Mouse (Mus musculus) inflammation-experienced regulatory T-cells, adult 6 months (primary cell): Measurements from ENCODE around the gene Hypk. TPM values are rescaled to one million over a fixed set of nuclear protein-coding genes. Genes with fewer than 3 reads are reported as not detected.

Source experiments
- ATAC-seq: one replicate; pipeline ENCODE4 v1.8.0; 2017
- polyA plus RNA-seq, 3 experiments: library from polyadenylated mRNA; unstranded; fragments of 100-300 nt; shearing (Covaris generic); gene quantifications; one replicate each; pipeline ENCODE4 v1.2.1; 2017

Hypk gene
- polyA plus RNA-seq, 3 experiments from 2014 or later: 130 to 261 (median 152) TPM

DNA sequence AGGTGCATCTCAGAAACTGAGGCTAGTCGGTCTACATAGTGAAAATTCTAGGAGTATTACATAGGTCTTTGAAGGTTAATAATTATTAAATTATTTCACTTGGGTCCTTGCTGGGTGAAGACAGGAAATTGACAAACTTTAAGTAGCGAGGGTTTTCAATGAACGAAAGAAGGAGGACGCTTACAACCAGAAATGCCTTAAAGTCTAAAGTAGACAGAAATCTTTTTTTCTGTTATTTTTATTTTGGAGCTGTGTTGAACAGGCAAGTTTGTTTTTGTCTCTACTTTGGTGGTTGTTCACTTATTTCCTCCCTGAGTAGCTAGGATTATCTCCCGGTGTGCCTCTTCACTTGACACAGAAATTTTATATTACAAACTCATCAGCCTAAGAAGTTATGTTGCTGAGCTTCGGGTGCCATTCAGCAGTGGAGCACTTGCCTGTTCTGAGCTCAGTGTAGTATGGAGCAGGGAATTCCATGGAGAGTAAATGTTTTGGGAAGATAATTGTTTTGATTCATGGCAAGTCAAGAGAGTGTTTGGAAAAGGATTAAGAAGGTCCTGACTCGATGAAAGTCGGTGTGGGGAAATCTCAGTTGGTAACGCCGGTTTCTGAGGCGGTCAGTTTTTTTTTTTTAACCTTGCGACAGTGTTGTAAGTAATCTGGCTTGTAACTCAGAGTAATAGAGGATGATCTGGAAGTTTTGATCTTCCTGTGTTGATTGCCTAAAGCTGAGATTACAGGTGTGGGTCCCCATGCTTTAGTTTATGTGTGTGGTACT, 54.3 kb downstream of the Hypk start:
- ATAC-seq: no peak

DNA sequence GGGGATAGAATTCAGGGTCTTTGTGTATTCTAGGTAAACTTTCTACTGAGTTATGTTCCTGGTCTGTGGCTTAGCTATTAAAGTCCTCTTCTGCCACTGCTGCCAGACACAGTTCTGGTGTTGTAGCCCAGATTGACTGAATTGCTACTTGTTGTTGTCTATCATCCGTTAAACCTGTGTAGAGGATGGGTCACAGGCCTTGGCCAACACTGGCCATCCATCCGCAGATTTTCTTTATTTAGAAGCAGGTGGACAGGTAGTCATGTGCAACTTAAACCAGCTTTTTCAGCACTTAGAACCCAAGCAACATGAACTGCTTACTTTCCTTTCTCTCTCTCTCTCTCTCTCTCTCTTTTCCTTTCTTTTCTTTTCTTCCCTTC, 54.9 kb downstream of the Hypk start:
- ATAC-seq: no peak

Other genes starting within 250 kb of the Hypk start
- 10 to 100 TPM; 32.2 to 41.0 (median 38.0) TPM for gene Trp53bp1, start 181.9 kb upstream of the Hypk start, polyA plus RNA-seq
- gene Map1a, start 163.7 kb upstream of the Hypk start, polyA plus RNA-seq: under 1 TPM in 2 of 3 experiments, not detected in 1; 0.14 to 0.39 TPM
- 10 to 100 TPM in 2 of 3 experiments, 1 to 10 TPM in 1; 7.2 to 12.5 (median 11.8) TPM for gene Ppip5k1, start 97.9 kb upstream of the Hypk start, polyA plus RNA-seq
- gene Ckmt1, start 95.6 kb upstream of the Hypk start, polyA plus RNA-seq: 1 to 10 TPM in 2 of 3 experiments, under 1 TPM in 1; 0.65 to 1.2 (median 1.1) TPM
- gene Strc, start 66.1 kb upstream of the Hypk start, polyA plus RNA-seq: under 1 TPM; 0.18 to 0.63 (median 0.54) TPM
- gene Pdia3, start 39.5 kb upstream of the Hypk start, polyA plus RNA-seq: 1,000 to 10,000 TPM in 2 of 3 experiments, 100 to 1,000 TPM in 1; 491 to 1,229 (median 1,150) TPM
- 1 to 10 TPM; 2.4 to 6.2 (median 3.1) TPM for gene Catsper2, start 39.5 kb upstream of the Hypk start, polyA plus RNA-seq
- gene Ell3, start 9.0 kb upstream of the Hypk start, polyA plus RNA-seq: 1 to 10 TPM in 1 of 3 experiments, under 1 TPM in 2; 0.63 to 1.8 (median 0.65) TPM
- gene Serf2, start 4.1 kb upstream of the Hypk start, polyA plus RNA-seq: 1,000 to 10,000 TPM in 1 of 3 experiments, 100 to 1,000 TPM in 2; 695 to 1,210 (median 882) TPM
- gene Serinc4, start 3.5 kb downstream of the Hypk start, polyA plus RNA-seq: under 1 TPM in 1 of 3 experiments, not detected in 2; 0.62 TPM
- gene Mfap1b, start 20.8 kb downstream of the Hypk start, polyA plus RNA-seq: 100 to 1,000 TPM in 1 of 3 experiments, 10 to 100 TPM in 2; 80.6 to 133 (median 99.1) TPM
- 10 to 100 TPM; 28.4 to 44.2 (median 39.2) TPM for gene Mfap1a, start 53.4 kb downstream of the Hypk start, polyA plus RNA-seq
- gene Wdr76, start 53.4 kb downstream of the Hypk start, polyA plus RNA-seq: 10 to 100 TPM in 2 of 3 experiments, 1 to 10 TPM in 1; 9.3 to 17.5 (median 16.5) TPM